Mouse (Mus musculus) adipocyte (in vitro differentiated cells): ENCODE data around the gene Tex19.1.
A peak's percentile ranks its signal among the peaks of the same experiment; 100 is the strongest.

Experiments used
- DNase-seq: peaks from one replicate; pipeline ENCODE4 v3.0.0-alpha.2; 2016; ENCODE audit warnings: low spot score

The Tex19.1 gene

GRCm38 (mm10) chr11:121143325-121144015 lies 2.5 kb upstream of the Tex19.1 start:
- DNase-seq = peak; percentile 69

- DNase-seq = no peak
Observed at GRCm38 (mm10) chr11:121148193-121148592, 2.2 kb downstream of the Tex19.1 start.

GRCm38 (mm10) chr11:121154203-121154602 lies 8.3 kb downstream of the Tex19.1 start:
- DNase-seq = no peak

GRCm38 (mm10) chr11:121156411-121156891 lies 10.5 kb downstream of the Tex19.1 start:
- DNase-seq = no peak

GRCm38 (mm10) chr11:121159971-121160370 lies 14.0 kb downstream of the Tex19.1 start, which contains the start of gene Uts2r:
Gene Uts2r, plus strand, starts transcription at chr11:121160271.
- no peak for DNase-seq

- DNase-seq = no peak
Observed at GRCm38 (mm10) chr11:121160636-121161346, 14.8 kb downstream of the Tex19.1 start.

GRCm38 (mm10) chr11:121163751-121164150 lies 17.8 kb downstream of the Tex19.1 start:
- DNase-seq = peak; percentile 91

- no peak for DNase-seq
Observed at GRCm38 (mm10) chr11:121173203-121173602, 27.3 kb downstream of the Tex19.1 start.

GRCm38 (mm10) chr11:121174234-121174633 lies 28.3 kb downstream of the Tex19.1 start:
- no peak for DNase-seq

GRCm38 (mm10) chr11:121176285-121177270 lies 30.6 kb downstream of the Tex19.1 start:
- peak; percentile 73 for DNase-seq

- peak; percentile 43 for DNase-seq
Observed at GRCm38 (mm10) chr11:121189681-121190080, 43.7 kb downstream of the Tex19.1 start.

GRCm38 (mm10) chr11:121192742-121193141 lies 46.8 kb downstream of the Tex19.1 start:
- no peak for DNase-seq

GRCm38 (mm10) chr11:121193415-121193814 lies 47.5 kb downstream of the Tex19.1 start:
- no peak for DNase-seq
